Mouse (Mus musculus): ENCODE results near the gene Cacnb1. TPM values are rescaled to one million over a fixed set of nuclear protein-coding genes. Genes with fewer than 3 reads are reported as not detected.
A peak's percentile ranks its signal among the peaks of the same experiment; 100 is the strongest.

The Cacnb1 gene
- polyA plus RNA-seq, 1 experiment: 6.1 TPM

DNA sequence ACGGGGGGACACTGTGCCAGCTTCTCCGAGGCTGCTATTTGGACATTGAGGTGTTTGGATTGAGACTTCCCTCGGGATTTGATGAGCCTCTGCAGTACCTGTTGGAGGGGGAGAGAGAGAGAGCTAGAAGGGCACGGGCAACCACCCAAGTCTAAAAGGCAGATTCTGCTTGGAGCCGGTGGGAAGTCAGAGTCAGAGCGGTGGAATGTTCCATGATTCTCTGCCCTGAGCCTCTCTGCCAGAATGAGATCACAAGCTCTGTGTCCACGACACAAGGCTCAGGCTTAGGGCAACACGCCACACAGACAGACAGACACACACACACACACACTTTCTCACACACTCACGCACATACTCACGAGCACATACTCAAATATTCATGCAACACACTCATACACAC lies 17.1 kb downstream of the Cacnb1 start:
- no peaks in the 10 kb centered on the region for H3K27me3 ChIP-seq (ENCODE audit: control insufficient read depth, insufficient read depth, insufficient read length)
- no peak for TF ChIP-seq CEBPB (IDR thresholded peaks at IDR 0.05; ENCODE audit: low read depth)
- no peak for TF ChIP-seq FOSL1 (IDR thresholded peaks at IDR 0.05; ENCODE audit: insufficient read depth, low read length, poor library complexity, severe bottlenecking)
- no peak for TF ChIP-seq CTCF (IDR thresholded peaks at IDR 0.05; ENCODE audit: control insufficient read depth, insufficient read depth, insufficient read length)
- no peak for TF ChIP-seq MYOG (IDR thresholded peaks at IDR 0.05; ENCODE audit: control insufficient read depth, extremely low read depth, insufficient read length)
- no peak for TF ChIP-seq USF1 (IDR thresholded peaks at IDR 0.05; ENCODE audit: low read depth)
- TF ChIP-seq MAX (IDR thresholded peaks at IDR 0.05): no peak
- TF ChIP-seq MYOD1 (IDR thresholded peaks at IDR 0.05; ENCODE audit: control insufficient read depth, insufficient read length, low read depth): no peak
- no peaks in the 10 kb centered on the region for H3K79me2 ChIP-seq (ENCODE audit: control insufficient read depth, insufficient read depth)
- peaks cover 3% of the 10 kb centered on the region for H3K36me3 ChIP-seq (ENCODE audit: control insufficient read depth, insufficient read depth)
- H3K79me3 ChIP-seq (ENCODE audit: low read depth): no peaks in the 10 kb centered on the region
- H3ac ChIP-seq (ENCODE audit: control insufficient read depth, insufficient read length, low read depth): no peak overlapping the region
- no peak overlapping the region for H3K4me3 ChIP-seq (ENCODE audit: insufficient read depth, poor library complexity, severe bottlenecking)

DNA sequence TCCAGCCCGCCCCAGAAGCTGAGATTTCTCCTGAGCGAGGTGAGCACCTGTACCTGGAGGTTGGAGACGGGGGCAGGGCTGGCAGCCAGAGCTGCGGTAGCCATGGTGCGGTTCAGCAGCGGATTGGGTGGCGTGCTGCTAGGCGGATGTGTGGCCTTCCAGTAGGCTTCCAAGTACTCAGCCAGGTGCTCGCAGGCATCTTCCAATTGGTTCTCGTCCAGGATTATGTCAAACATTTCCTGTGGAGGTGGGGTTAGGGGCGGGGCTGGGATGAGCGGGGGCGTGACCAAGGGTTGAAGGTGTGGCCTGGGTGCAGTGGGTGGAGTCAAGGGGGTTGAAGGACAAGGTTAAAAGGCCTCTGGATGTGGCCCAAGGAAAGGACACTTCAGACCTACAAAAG lies 17.8 kb downstream of the Cacnb1 start:
- H3ac ChIP-seq (ENCODE audit: control insufficient read depth, insufficient read length, low read depth): no peak overlapping the region
- no peak overlapping the region for H3K4me3 ChIP-seq (ENCODE audit: insufficient read depth, poor library complexity, severe bottlenecking)
- H3K36me3 ChIP-seq (ENCODE audit: control insufficient read depth, insufficient read depth): peaks cover 3% of the 10 kb centered on the region

DNA sequence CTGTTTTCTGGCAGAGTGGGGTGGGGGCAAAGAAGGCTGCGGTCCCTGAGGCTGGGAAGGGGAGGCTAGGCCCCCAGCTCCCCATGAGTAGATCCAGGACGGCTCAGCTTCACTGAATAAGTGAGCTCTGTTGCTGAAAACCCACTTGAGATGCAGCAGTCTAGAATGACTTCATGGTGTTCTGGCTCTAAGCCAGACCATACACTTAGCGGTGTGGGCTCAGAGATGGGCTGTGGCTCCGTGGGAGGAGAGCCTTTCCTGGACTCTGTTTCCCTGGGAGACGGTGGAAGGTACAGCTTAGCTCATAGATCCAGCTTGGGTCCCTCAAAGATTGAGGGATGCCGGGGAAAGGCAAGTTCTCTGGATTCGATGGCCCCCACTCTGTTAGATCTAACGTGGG lies 18.7 kb downstream of the Cacnb1 start:
- H3K27me3 ChIP-seq (ENCODE audit: control insufficient read depth, insufficient read depth, insufficient read length): no peaks in the 10 kb centered on the region
- no peak overlapping the region for H3ac ChIP-seq (ENCODE audit: control insufficient read depth, insufficient read length, low read depth)
- no peaks in the 10 kb centered on the region for H3K79me3 ChIP-seq (ENCODE audit: low read depth)
- TF ChIP-seq MYOG (IDR thresholded peaks at IDR 0.05; ENCODE audit: control insufficient read depth, extremely low read depth, insufficient read length): no peak
- no peak for TF ChIP-seq CTCF (IDR thresholded peaks at IDR 0.05; ENCODE audit: control insufficient read depth, insufficient read depth, insufficient read length)
- no peak for TF ChIP-seq MYOD1 (IDR thresholded peaks at IDR 0.05; ENCODE audit: control insufficient read depth, insufficient read length, low read depth)
- TF ChIP-seq CEBPB (IDR thresholded peaks at IDR 0.05; ENCODE audit: low read depth): no peak
- no peak for TF ChIP-seq FOSL1 (IDR thresholded peaks at IDR 0.05; ENCODE audit: insufficient read depth, low read length, poor library complexity, severe bottlenecking)
- TF ChIP-seq MAX (IDR thresholded peaks at IDR 0.05): no peak
- no peak for TF ChIP-seq USF1 (IDR thresholded peaks at IDR 0.05; ENCODE audit: low read depth)
- H3K79me2 ChIP-seq (ENCODE audit: control insufficient read depth, insufficient read depth): no peaks in the 10 kb centered on the region
- peaks cover 3% of the 10 kb centered on the region for H3K36me3 ChIP-seq (ENCODE audit: control insufficient read depth, insufficient read depth)
- no peak overlapping the region for H3K4me3 ChIP-seq (ENCODE audit: insufficient read depth, poor library complexity, severe bottlenecking)

More for the DNA sequence above, 17.8 kb downstream of the Cacnb1 start:
- Histone ChIP-seq H3K79me3 (ENCODE audit: low read depth) (no peaks in the 10 kb centered on the region), H3K27me3 (ENCODE audit: control insufficient read depth, insufficient read depth, insufficient read length) (no peaks in the 10 kb centered on the region), H3K79me2 (ENCODE audit: control insufficient read depth, insufficient read depth) (no peaks in the 10 kb centered on the region)
- no peak for TF ChIP-seq FOSL1 (IDR thresholded peaks at IDR 0.05; ENCODE audit: insufficient read depth, low read length, poor library complexity, severe bottlenecking)
- no peak for TF ChIP-seq MYOD1 (IDR thresholded peaks at IDR 0.05; ENCODE audit: control insufficient read depth, insufficient read length, low read depth)

DNA sequence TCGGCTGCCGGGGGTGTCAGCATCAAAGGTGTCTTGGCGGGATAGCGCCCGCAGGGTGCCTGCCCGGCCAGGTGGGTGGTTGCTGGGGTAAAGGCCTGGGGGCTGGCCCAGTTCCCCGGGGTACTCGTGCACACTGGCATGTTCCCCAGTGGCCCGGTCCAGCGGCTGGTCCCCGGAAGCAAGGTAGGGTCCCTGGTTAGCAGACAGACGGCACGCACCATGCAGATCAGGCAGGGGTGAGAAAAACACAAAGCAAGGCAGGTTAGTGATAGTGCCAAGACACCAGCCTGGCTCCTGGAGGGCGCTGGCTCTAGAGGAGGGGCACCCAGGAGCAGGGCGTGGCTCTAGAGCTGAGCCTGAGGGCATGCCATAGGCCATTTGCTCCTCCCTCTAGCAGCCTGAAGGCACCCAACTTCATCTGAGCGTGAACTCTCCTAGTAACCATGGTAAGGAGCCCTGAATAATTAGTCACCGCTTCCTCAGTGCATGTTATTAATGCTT lies 19.6 kb downstream of the Cacnb1 start:
- H3K4me3 ChIP-seq (ENCODE audit: insufficient read depth, poor library complexity, severe bottlenecking): no peak overlapping the region
- TF ChIP-seq MAX (IDR thresholded peaks at IDR 0.05): no peak
- no peak for TF ChIP-seq MYOD1 (IDR thresholded peaks at IDR 0.05; ENCODE audit: control insufficient read depth, insufficient read length, low read depth)
- no peak for TF ChIP-seq FOSL1 (IDR thresholded peaks at IDR 0.05; ENCODE audit: insufficient read depth, low read length, poor library complexity, severe bottlenecking)
- TF ChIP-seq USF1 (IDR thresholded peaks at IDR 0.05; ENCODE audit: low read depth): no peak
- TF ChIP-seq MYOG (IDR thresholded peaks at IDR 0.05; ENCODE audit: control insufficient read depth, extremely low read depth, insufficient read length): no peak
- no peak for TF ChIP-seq CEBPB (IDR thresholded peaks at IDR 0.05; ENCODE audit: low read depth)
- no peak for TF ChIP-seq CTCF (IDR thresholded peaks at IDR 0.05; ENCODE audit: control insufficient read depth, insufficient read depth, insufficient read length)
- H3K36me3 ChIP-seq (ENCODE audit: control insufficient read depth, insufficient read depth): peaks cover 3% of the 10 kb centered on the region
- no peaks in the 10 kb centered on the region for H3K27me3 ChIP-seq (ENCODE audit: control insufficient read depth, insufficient read depth, insufficient read length)
- no peaks in the 10 kb centered on the region for H3K79me2 ChIP-seq (ENCODE audit: control insufficient read depth, insufficient read depth)
- no peaks in the 10 kb centered on the region for H3K79me3 ChIP-seq (ENCODE audit: low read depth)
- H3ac ChIP-seq (ENCODE audit: control insufficient read depth, insufficient read length, low read depth): no peak overlapping the region

DNA sequence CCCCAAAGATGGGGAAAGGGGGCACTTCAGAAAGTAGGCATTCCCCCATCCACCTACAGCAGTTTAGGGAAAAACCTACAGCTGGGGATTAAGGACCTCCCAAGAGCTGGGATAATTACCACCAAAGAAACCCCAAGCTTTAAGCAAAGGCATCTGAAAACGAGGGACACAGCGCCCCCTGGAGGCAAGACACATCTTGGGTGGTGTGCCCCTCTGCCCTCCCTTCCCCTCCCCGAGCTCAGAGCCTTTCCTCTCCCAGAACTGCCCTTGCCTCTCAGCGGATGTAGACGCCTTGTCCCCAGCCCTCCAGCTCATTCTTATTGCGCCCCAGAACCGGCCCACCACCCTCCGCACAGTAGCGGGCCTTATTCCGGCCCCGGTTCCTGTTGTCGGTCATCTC lies 20.2 kb downstream of the Cacnb1 start:
- Histone ChIP-seq H3ac (ENCODE audit: control insufficient read depth, insufficient read length, low read depth) (no peak overlapping the region), H3K36me3 (ENCODE audit: control insufficient read depth, insufficient read depth) (peaks cover under 1% of the 10 kb centered on the region), H3K27me3 (ENCODE audit: control insufficient read depth, insufficient read depth, insufficient read length) (no peaks in the 10 kb centered on the region), H3K4me3 (ENCODE audit: insufficient read depth, poor library complexity, severe bottlenecking) (no peak overlapping the region), H3K79me2 (ENCODE audit: control insufficient read depth, insufficient read depth) (no peaks in the 10 kb centered on the region), H3K79me3 (ENCODE audit: low read depth) (no peaks in the 10 kb centered on the region)
- TF ChIP-seq CTCF (IDR thresholded peaks at IDR 0.05; ENCODE audit: control insufficient read depth, insufficient read depth, insufficient read length): peak; percentile 65
- no peak for TF ChIP-seq FOSL1 (IDR thresholded peaks at IDR 0.05; ENCODE audit: insufficient read depth, low read length, poor library complexity, severe bottlenecking)

DNA sequence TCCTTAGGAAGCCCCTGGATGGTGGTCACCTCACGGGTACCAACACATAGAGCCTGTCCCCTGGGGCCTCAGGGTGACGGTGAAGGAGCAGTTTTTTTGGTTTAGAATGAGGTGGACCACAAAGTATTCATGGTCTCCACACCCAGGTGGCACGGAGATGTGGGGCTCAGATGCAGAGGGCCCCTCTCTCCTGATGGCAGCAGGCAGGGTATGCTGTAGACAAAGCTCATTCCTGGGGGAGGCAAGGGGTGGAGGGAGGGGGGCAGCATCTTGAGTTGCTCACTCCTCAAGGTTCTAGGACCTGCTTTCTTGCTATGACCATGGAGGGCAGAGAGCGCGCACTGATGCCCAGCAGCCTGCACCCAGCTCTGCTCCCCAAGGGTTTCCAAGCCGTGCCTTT lies 20.8 kb downstream of the Cacnb1 start:
- Histone ChIP-seq H3K27me3 (ENCODE audit: control insufficient read depth, insufficient read depth, insufficient read length) (no peaks in the 10 kb centered on the region), H3K79me3 (ENCODE audit: low read depth) (no peaks in the 10 kb centered on the region), H3K4me3 (ENCODE audit: insufficient read depth, poor library complexity, severe bottlenecking) (no peak overlapping the region), H3ac (ENCODE audit: control insufficient read depth, insufficient read length, low read depth) (no peak overlapping the region), H3K36me3 (ENCODE audit: control insufficient read depth, insufficient read depth) (no peaks in the 10 kb centered on the region), H3K79me2 (ENCODE audit: control insufficient read depth, insufficient read depth) (no peaks in the 10 kb centered on the region)
- TF ChIP-seq CEBPB (IDR thresholded peaks at IDR 0.05; ENCODE audit: low read depth) (no peak), CTCF (IDR thresholded peaks at IDR 0.05; ENCODE audit: control insufficient read depth, insufficient read depth, insufficient read length) (no peak), MYOG (IDR thresholded peaks at IDR 0.05; ENCODE audit: control insufficient read depth, extremely low read depth, insufficient read length) (no peak), MYOD1 (IDR thresholded peaks at IDR 0.05; ENCODE audit: control insufficient read depth, insufficient read length, low read depth) (no peak), MAX (IDR thresholded peaks at IDR 0.05) (no peak), FOSL1 (IDR thresholded peaks at IDR 0.05; ENCODE audit: insufficient read depth, low read length, poor library complexity, severe bottlenecking) (no peak), USF1 (IDR thresholded peaks at IDR 0.05; ENCODE audit: low read depth) (no peak)
